Mouse (Mus musculus) forelimb bud, embryonic 11.5 days (tissue): ENCODE measurements at regions not wholly inside any gene's neighbourhood (a gene's known extent, or its start where the extent isn't known, plus 50 kb on each side); places are given as distances from the start of the nearest gene placed in this dataset.

Experiments
- DNase-seq: peaks from one replicate; pipeline ENCODE4 v3.0.0-alpha.2; 2012; ENCODE audit warnings: low read depth, low spot score

- DNase-seq, result no peak
Measured at GRCm38 (mm10) chr15:96772701-96773100, 73.2 kb upstream of the Slc38a2 start.

GRCm38 (mm10) chr15:96770786-96771185, 71.3 kb upstream of the Slc38a2 start:
- no peak for DNase-seq

- no peak for DNase-seq
Measured at GRCm38 (mm10) chr15:96770299-96770698, 70.8 kb upstream of the Slc38a2 start.

- DNase-seq, result no peak
Measured at GRCm38 (mm10) chr15:96769751-96770150, 70.2 kb upstream of the Slc38a2 start.

GRCm38 (mm10) chr15:96768301-96768993, 68.9 kb upstream of the Slc38a2 start:
- no peak for DNase-seq

- DNase-seq, result no peak
Measured at GRCm38 (mm10) chr15:96767188-96767587, 67.7 kb upstream of the Slc38a2 start.

GRCm38 (mm10) chr15:96766238-96766637, 66.7 kb upstream of the Slc38a2 start:
- DNase-seq, result no peak

GRCm38 (mm10) chr15:96763611-96764010, 64.1 kb upstream of the Slc38a2 start:
- no peak for DNase-seq

- DNase-seq, result no peak
Measured at GRCm38 (mm10) chr15:96759078-96759995, 59.8 kb upstream of the Slc38a2 start.

- DNase-seq, result no peak
Measured at GRCm38 (mm10) chr15:96757446-96758198, 58.1 kb upstream of the Slc38a2 start.

- no peak for DNase-seq
Measured at GRCm38 (mm10) chr15:96756456-96756855, 56.9 kb upstream of the Slc38a2 start.

- DNase-seq, result no peak
Measured at GRCm38 (mm10) chr15:96755951-96756350, 56.4 kb upstream of the Slc38a2 start.

GRCm38 (mm10) chr15:96755322-96755942, 55.9 kb upstream of the Slc38a2 start:
- no peak for DNase-seq

- DNase-seq, result no peak
Measured at GRCm38 (mm10) chr15:96754079-96754478, 54.5 kb upstream of the Slc38a2 start.

GRCm38 (mm10) chr15:96752719-96753118, 53.2 kb upstream of the Slc38a2 start:
- DNase-seq, result no peak

GRCm38 (mm10) chr15:96752062-96752358, 52.5 kb upstream of the Slc38a2 start:
- no peak for DNase-seq

- no peak for DNase-seq
Measured at GRCm38 (mm10) chr15:96751243-96752061, 51.9 kb upstream of the Slc38a2 start.

- DNase-seq, result no peak
Measured at GRCm38 (mm10) chr15:96749534-96750256, 50.2 kb upstream of the Slc38a2 start.
